Mouse (Mus musculus): Measurements from ENCODE around the gene Ube2l3. TPM values are rescaled to one million over a fixed set of nuclear protein-coding genes. Genes with fewer than 3 reads are reported as not detected.

Ube2l3 gene
- polyA plus RNA-seq (2015; fragmentation: Nextera tagmentation; extraction: Ambion mirVana): 197 and 200 TPM in 2 replicates

- TF ChIP-seq CTCF (IDR thresholded peaks at IDR 0.05) (no peak), EP300 (IDR thresholded peaks at IDR 0.05) (no peak)
- peaks cover 7% of the 10 kb centered on the region; the same call in 1 of the 2 replicates for H3K4me1 ChIP-seq (ENCODE audit: insufficient read depth, low read depth, low read length)
- H3K27me3 ChIP-seq (replicated peaks; ENCODE audit: insufficient read depth, low read length): no peaks in the 10 kb centered on the region
- H3K9ac ChIP-seq (replicated peaks; ENCODE audit: low read depth): peak within 1 kb of the TSS; percentile 98; the same call in 1 of the 2 replicates
- peak within 1 kb of the TSS; percentile 79 for H3K4me2 ChIP-seq (replicated peaks; ENCODE audit: low read depth, low read length)
- no peak for DNase-seq (ENCODE audit: low spot score)
- no peak for ATAC-seq
- 0 out of 2 replicates have a peak within 1 kb of the TSS, but pooled peaks have one; percentile 14 for H3K27ac ChIP-seq (ENCODE audit: low read length)
- H3K36me3 ChIP-seq (ENCODE audit: insufficient read depth, low read length): no peaks in the 10 kb centered on the region
- WGBS: 88% methylated on average over 1 of the region's 1 CpGs
- no peaks in the 10 kb centered on the region for H3K9me3 ChIP-seq (ENCODE audit: low read length)
- peak within 1 kb of the TSS; percentile 99 for H3K4me3 ChIP-seq (ENCODE audit: low read depth, low read length)
Observed at GRCm38 (mm10) chr16:17202549-17202948, at the start of gene Ube2l3. Gene Ube2l3, minus strand, starts transcription at chr16:17202649.

GRCm38 (mm10) chr16:17251539-17251938, 49.1 kb upstream of the Ube2l3 start:
- H3K4me1 ChIP-seq (ENCODE audit: insufficient read depth, low read depth, low read length): peaks cover 8% of the 10 kb centered on the region; the same call in 1 of the 2 replicates
- no peak overlapping the region for H3K4me3 ChIP-seq (ENCODE audit: low read depth, low read length)
- H3K27me3 ChIP-seq (replicated peaks; ENCODE audit: insufficient read depth, low read length): no peaks in the 10 kb centered on the region
- WGBS: 38% methylated on average over 3 of the region's 3 CpGs
- peak; percentile 59 for DNase-seq (ENCODE audit: low spot score)
- no peak overlapping the region for H3K27ac ChIP-seq (ENCODE audit: low read length)
- no peaks in the 10 kb centered on the region for H3K9me3 ChIP-seq (ENCODE audit: low read length)
- H3K4me2 ChIP-seq (replicated peaks; ENCODE audit: low read depth, low read length): no peak overlapping the region
- ATAC-seq: peak; percentile 16
- TF ChIP-seq EP300 (IDR thresholded peaks at IDR 0.05): peak; percentile 78
- no peak for TF ChIP-seq CTCF (IDR thresholded peaks at IDR 0.05)
- no peak overlapping the region for H3K9ac ChIP-seq (replicated peaks; ENCODE audit: low read depth)
- no peaks in the 10 kb centered on the region for H3K36me3 ChIP-seq (ENCODE audit: insufficient read depth, low read length)

GRCm38 (mm10) chr16:17249135-17249534, 46.7 kb upstream of the Ube2l3 start:
- Histone ChIP-seq H3K27ac (ENCODE audit: low read length) (no peak overlapping the region), H3K4me1 (ENCODE audit: insufficient read depth, low read depth, low read length) (peaks cover 7% of the 10 kb centered on the region; the same call in 1 of the 2 replicates), H3K36me3 (ENCODE audit: insufficient read depth, low read length) (no peaks in the 10 kb centered on the region), H3K9ac (replicated peaks; ENCODE audit: low read depth) (no peak overlapping the region), H3K4me3 (ENCODE audit: low read depth, low read length) (no peak overlapping the region), H3K4me2 (replicated peaks; ENCODE audit: low read depth, low read length) (no peak overlapping the region), H3K27me3 (replicated peaks; ENCODE audit: insufficient read depth, low read length) (no peaks in the 10 kb centered on the region), H3K9me3 (ENCODE audit: low read length) (no peaks in the 10 kb centered on the region)
- DNase-seq (ENCODE audit: low spot score) (no peak), ATAC-seq (no peak)
- 32% methylated on average over 6 of the region's 6 CpGs for WGBS
- TF ChIP-seq EP300 (IDR thresholded peaks at IDR 0.05) (no peak), CTCF (IDR thresholded peaks at IDR 0.05) (no peak)

DNA sequence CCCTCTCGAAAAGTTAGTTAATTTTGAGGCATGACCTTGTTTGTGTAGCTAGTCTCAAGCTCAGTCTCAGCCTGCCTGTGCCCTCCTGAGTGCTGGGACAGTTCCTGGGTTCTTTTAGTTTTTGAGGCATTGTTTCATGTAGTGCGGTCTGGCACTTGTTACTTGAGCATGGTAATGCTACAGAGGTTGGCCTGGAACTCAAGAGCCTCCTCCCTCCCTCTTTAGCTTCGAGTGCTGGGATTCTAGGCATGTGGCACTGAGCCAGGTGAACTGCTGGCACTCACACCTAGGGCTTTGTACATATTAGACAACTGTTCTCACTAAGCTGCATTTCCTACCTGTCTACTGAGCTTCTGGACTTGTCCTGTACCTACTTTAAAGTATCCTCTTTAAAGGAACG, 45.3 kb upstream of the Ube2l3 start:
- Histone ChIP-seq H3K36me3 (ENCODE audit: insufficient read depth, low read length) (no peaks in the 10 kb centered on the region), H3K9ac (replicated peaks; ENCODE audit: low read depth) (no peak overlapping the region), H3K9me3 (ENCODE audit: low read length) (no peaks in the 10 kb centered on the region), H3K4me2 (replicated peaks; ENCODE audit: low read depth, low read length) (no peak overlapping the region), H3K4me1 (ENCODE audit: insufficient read depth, low read depth, low read length) (peaks cover 6% of the 10 kb centered on the region; the same call in 1 of the 2 replicates), H3K27ac (ENCODE audit: low read length) (peak overlapping the region; percentile 51), H3K27me3 (replicated peaks; ENCODE audit: insufficient read depth, low read length) (no peaks in the 10 kb centered on the region), H3K4me3 (ENCODE audit: low read depth, low read length) (no peak overlapping the region)
- WGBS: 49% methylated on average over 4 of the region's 4 CpGs
- peak; percentile 90 for ATAC-seq
- DNase-seq (ENCODE audit: low spot score): peak; percentile 92
- peak; percentile 74 for TF ChIP-seq EP300 (IDR thresholded peaks at IDR 0.05)
- TF ChIP-seq CTCF (IDR thresholded peaks at IDR 0.05): no peak

DNA sequence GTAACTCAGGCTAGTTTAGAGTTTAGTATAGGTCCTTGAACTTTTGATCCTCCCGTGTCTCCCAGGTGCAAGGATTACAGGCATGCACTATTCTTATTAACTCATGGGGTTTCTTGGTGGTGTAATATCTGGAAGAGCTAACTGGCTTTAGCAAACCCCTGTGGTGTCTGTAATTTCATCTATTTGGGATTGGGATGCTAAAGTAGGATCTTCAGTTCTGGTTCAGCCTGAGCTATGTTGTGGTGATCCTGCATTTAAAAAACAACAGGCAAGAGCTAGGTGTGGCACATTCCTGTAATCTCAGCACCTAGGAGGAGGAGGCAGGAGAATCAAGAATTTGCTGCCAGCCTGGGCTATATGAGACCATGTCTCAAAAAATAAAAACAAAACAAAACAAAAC, 42.5 kb upstream of the Ube2l3 start:
- Histone ChIP-seq H3K9me3 (ENCODE audit: low read length) (no peaks in the 10 kb centered on the region), H3K4me3 (ENCODE audit: low read depth, low read length) (no peak overlapping the region), H3K4me1 (ENCODE audit: insufficient read depth, low read depth, low read length) (peaks cover 3% of the 10 kb centered on the region; the same call in 1 of the 2 replicates), H3K27ac (ENCODE audit: low read length) (no peak overlapping the region), H3K27me3 (replicated peaks; ENCODE audit: insufficient read depth, low read length) (no peaks in the 10 kb centered on the region), H3K9ac (replicated peaks; ENCODE audit: low read depth) (no peak overlapping the region), H3K36me3 (ENCODE audit: insufficient read depth, low read length) (no peaks in the 10 kb centered on the region), H3K4me2 (replicated peaks; ENCODE audit: low read depth, low read length) (no peak overlapping the region)
- DNase-seq (ENCODE audit: low spot score) (no peak), ATAC-seq (no peak)
- 72% methylated on average over 1 of the region's 1 CpGs for WGBS
- no peak for TF ChIP-seq EP300 (IDR thresholded peaks at IDR 0.05)
- TF ChIP-seq CTCF (IDR thresholded peaks at IDR 0.05): no peak

DNA sequence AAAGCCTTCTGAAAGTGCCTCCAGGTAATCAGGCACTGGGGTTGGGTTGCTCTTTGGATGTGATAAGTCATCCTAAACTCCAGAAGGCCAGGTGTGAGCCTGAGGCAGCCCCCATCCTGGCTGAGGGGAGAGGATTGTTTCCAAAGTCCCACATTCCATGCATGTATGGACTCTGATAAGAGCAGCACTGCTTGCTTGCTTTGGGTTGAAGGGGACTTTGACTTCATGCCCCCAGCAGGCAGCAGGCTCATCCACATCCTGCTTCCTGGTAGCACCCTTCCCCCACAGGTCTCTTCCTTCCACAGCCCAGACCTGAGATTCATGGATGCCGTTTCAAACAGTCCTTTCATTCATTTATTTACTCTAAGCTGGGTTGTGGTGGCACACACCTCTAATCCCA, 41.3 kb upstream of the Ube2l3 start:
- Histone ChIP-seq H3K4me1 (ENCODE audit: insufficient read depth, low read depth, low read length) (peaks cover 4% of the 10 kb centered on the region; the same call in 1 of the 2 replicates), H3K36me3 (ENCODE audit: insufficient read depth, low read length) (no peaks in the 10 kb centered on the region), H3K9ac (replicated peaks; ENCODE audit: low read depth) (no peak overlapping the region), H3K4me2 (replicated peaks; ENCODE audit: low read depth, low read length) (no peak overlapping the region), H3K9me3 (ENCODE audit: low read length) (no peaks in the 10 kb centered on the region), H3K27me3 (replicated peaks; ENCODE audit: insufficient read depth, low read length) (no peaks in the 10 kb centered on the region), H3K27ac (ENCODE audit: low read length) (no peak overlapping the region), H3K4me3 (ENCODE audit: low read depth, low read length) (no peak overlapping the region)
- ATAC-seq (no peak), DNase-seq (ENCODE audit: low spot score) (no peak)
- 13% methylated on average over 1 of the region's 1 CpGs for WGBS
- TF ChIP-seq CTCF (IDR thresholded peaks at IDR 0.05) (no peak), EP300 (IDR thresholded peaks at IDR 0.05) (no peak)

GRCm38 (mm10) chr16:17239409-17239808, 37.0 kb upstream of the Ube2l3 start:
- H3K4me2 ChIP-seq (replicated peaks; ENCODE audit: low read depth, low read length): no peak overlapping the region
- H3K27ac ChIP-seq (ENCODE audit: low read length): no peak overlapping the region
- TF ChIP-seq EP300 (IDR thresholded peaks at IDR 0.05) (no peak), CTCF (IDR thresholded peaks at IDR 0.05) (no peak)
- H3K36me3 ChIP-seq (ENCODE audit: insufficient read depth, low read length): no peaks in the 10 kb centered on the region
- no peaks in the 10 kb centered on the region for H3K27me3 ChIP-seq (replicated peaks; ENCODE audit: insufficient read depth, low read length)
- H3K4me3 ChIP-seq (ENCODE audit: low read depth, low read length): no peak overlapping the region
- ATAC-seq (no peak), DNase-seq (ENCODE audit: low spot score) (no peak)
- H3K9me3 ChIP-seq (ENCODE audit: low read length): no peaks in the 10 kb centered on the region
- H3K9ac ChIP-seq (replicated peaks; ENCODE audit: low read depth): no peak overlapping the region
- H3K4me1 ChIP-seq (ENCODE audit: insufficient read depth, low read depth, low read length): peaks cover 13% of the 10 kb centered on the region
- WGBS: 53% methylated on average over 2 of the region's 2 CpGs
